In genomic region chr4:141244401-141244800, GRCm38 (mm10) we compare ENCODE assay signal across 9 mouse cellular contexts. TPM values are rescaled to one million over a fixed set of nuclear protein-coding genes. Genes with fewer than 3 reads are reported as not detected.
DNase-seq lines count a peak whose midpoint lies in the region; ATAC-seq and TF ChIP-seq lines count a peak whose summit lies in the region.
"Had no signal": no experiment of that assay in that cellular context is flagged by ENCODE, and none has a peak within 500 bp of the region (broad histone marks: within the 10 kb centered on the region; RNA-seq: fewer than 3 reads in every experiment).

No protein-coding gene starts in this region.

- H3K4me1 ChIP-seq in kidney, embryonic 16.5 days (ENCODE audit: insufficient read depth, low read length) = peaks cover 77% of the 10 kb centered on the region
- H3K4me1 ChIP-seq in embryonic facial prominence, embryonic 11.5 days (ENCODE audit: control insufficient read depth, insufficient read depth, low read length) = peaks cover 13% of the 10 kb centered on the region
- H3K4me1 ChIP-seq in hindbrain, embryonic 12.5 days = peaks cover 73% of the 10 kb centered on the region

- H3ac ChIP-seq in myocyte (ENCODE audit: control insufficient read depth, insufficient read length) = peak overlapping the region; percentile 52

- no peaks in the 10 kb centered on the region for H3K36me3 ChIP-seq in kidney, embryonic 16.5 days (ENCODE audit: insufficient read depth, low read length)
- no peaks in the 10 kb centered on the region for H3K36me3 ChIP-seq in embryonic facial prominence, embryonic 11.5 days (replicated peaks; ENCODE audit: control insufficient read depth, insufficient read depth, low read depth, low read length)
- H3K36me3 ChIP-seq in hindbrain, embryonic 12.5 days = no peaks in the 10 kb centered on the region
- H3K36me3 ChIP-seq in myocyte (ENCODE audit: control insufficient read depth, insufficient read depth) = no peaks in the 10 kb centered on the region

- DNase-seq in kidney, postnatal 36 days = no peak
- no peak for DNase-seq in embryonic facial prominence, embryonic 11.5 days (ENCODE audit: low spot score)
- DNase-seq in spleen, postnatal 10 days (ENCODE audit: low spot score in 2 of 2) = no peak
- no peak for DNase-seq in testis, postnatal 14 days (ENCODE audit: low spot score)

- peak overlapping the region; percentile 6; the same call in 1 of the 2 replicates for H3K4me3 ChIP-seq in kidney, embryonic 16.5 days (ENCODE audit: low read length)
- peak overlapping the region; percentile 12; the same call in 1 of the 2 replicates for H3K4me3 ChIP-seq in embryonic facial prominence, embryonic 11.5 days (ENCODE audit: low read depth, low read length)
- H3K4me3 ChIP-seq in hindbrain, embryonic 12.5 days = no peak overlapping the region; the same call in 1 of the 2 replicates
- H3K4me3 ChIP-seq in myocyte = peak overlapping the region; percentile 31

- peak overlapping the region; percentile 44 for H3K9ac ChIP-seq in kidney, embryonic 16.5 days (replicated peaks; ENCODE audit: low read length)
- no peak overlapping the region for H3K9ac ChIP-seq in embryonic facial prominence, embryonic 11.5 days (replicated peaks; ENCODE audit: low read length)
- no peak overlapping the region for H3K9ac ChIP-seq in hindbrain, embryonic 12.5 days

- ATAC-seq in kidney, embryonic 16.5 days (ENCODE audit: low FRiP score, low TSS enrichment) = no peak
- ATAC-seq in embryonic facial prominence, embryonic 11.5 days (replicated peaks; ENCODE audit: insufficient number of reproducible peaks, low FRiP score, low TSS enrichment, low read depth) = no peak
- ATAC-seq in hindbrain, embryonic 12.5 days (ENCODE audit: low FRiP score) = no peak
- no peak for ATAC-seq in megakaryocyte, adult 5-6 weeks (ENCODE audit: poor library complexity, severe bottlenecking)

- H3K27ac ChIP-seq in kidney, embryonic 16.5 days (ENCODE audit: low read length) = peak overlapping the region; percentile 72
- 0 out of 2 replicates have a peak overlapping the region, but pooled peaks have one; percentile 35 for H3K27ac ChIP-seq in embryonic facial prominence, embryonic 11.5 days (replicated peaks; ENCODE audit: low read depth, low read length)
- peak overlapping the region; percentile 73 for H3K27ac ChIP-seq in hindbrain, embryonic 12.5 days
- H3K27ac ChIP-seq: macrophage had no signal

- no peaks in the 10 kb centered on the region for H3K9me3 ChIP-seq in kidney, embryonic 16.5 days (ENCODE audit: low read length)
- no peaks in the 10 kb centered on the region for H3K9me3 ChIP-seq in embryonic facial prominence, embryonic 11.5 days (replicated peaks; ENCODE audit: control insufficient read depth, low read length)
- H3K9me3 ChIP-seq in hindbrain, embryonic 12.5 days (replicated peaks) = no peaks in the 10 kb centered on the region

- 62% methylated on average over 5 of the region's 5 CpGs for WGBS in kidney, embryonic 16.5 days
- WGBS in embryonic facial prominence, embryonic 11.5 days = 32% methylated on average over 5 of the region's 5 CpGs
- WGBS in hindbrain, embryonic 12.5 days = 38% methylated on average over 5 of the region's 5 CpGs

- H3K79me2 ChIP-seq in myocyte (ENCODE audit: control insufficient read depth, insufficient read depth) = no peaks in the 10 kb centered on the region

- H3K4me2 ChIP-seq in kidney, embryonic 16.5 days (replicated peaks; ENCODE audit: low read depth, low read length) = peak overlapping the region; percentile 47
- peak overlapping the region; percentile 24; the same call in 1 of the 2 replicates for H3K4me2 ChIP-seq in embryonic facial prominence, embryonic 11.5 days (ENCODE audit: low read depth, low read length)
- peak overlapping the region; percentile 34 for H3K4me2 ChIP-seq in hindbrain, embryonic 12.5 days (replicated peaks)
- H3K4me2 ChIP-seq in myocyte (ENCODE audit: low read depth) = peak overlapping the region; percentile 99

- H3K27me3 ChIP-seq in kidney, embryonic 16.5 days (ENCODE audit: insufficient read depth, low read length) = peaks cover 62% of the 10 kb centered on the region
- H3K27me3 ChIP-seq in embryonic facial prominence, embryonic 11.5 days (ENCODE audit: control insufficient read depth, insufficient read depth, low read length) = peaks cover 83% of the 10 kb centered on the region
- H3K27me3 ChIP-seq in hindbrain, embryonic 12.5 days = peaks cover 98% of the 10 kb centered on the region
- no peaks in the 10 kb centered on the region for H3K27me3 ChIP-seq in myocyte (ENCODE audit: control insufficient read depth, insufficient read depth, insufficient read length)

- no peak for TF ChIP-seq POLR2A in myocyte (IDR thresholded peaks at IDR 0.05; ENCODE audit: insufficient read length, low read depth)

TF ChIP-seq in myocyte, 11 proteins besides CTCF, POLR2A, EP300 and RAD21:
- TF ChIP-seq TCF3 (IDR thresholded peaks at IDR 0.05; ENCODE audit: insufficient read length, low read depth) (no peak), SRF (IDR thresholded peaks at IDR 0.05; ENCODE audit: control insufficient read depth, insufficient read length, low read depth) (no peak), MYOG (IDR thresholded peaks at IDR 0.05; ENCODE audit: control insufficient read depth in 1 of 3, insufficient read depth in 1 of 3, insufficient read length in 2 of 3, low read depth in 2 of 3) (no peak), USF1 (IDR thresholded peaks at IDR 0.05; ENCODE audit: low read depth) (no peak), MAX (IDR thresholded peaks at IDR 0.05; ENCODE audit: low read depth) (no peak), MYOD1 (IDR thresholded peaks at IDR 0.05; ENCODE audit: control insufficient read depth in 1 of 3, insufficient read length in 2 of 3, low read depth in 2 of 3) (no peak), POLR2AphosphoS2 (IDR thresholded peaks at IDR 0.05; ENCODE audit: insufficient read length, low read depth) (no peak), REST (IDR thresholded peaks at IDR 0.05; ENCODE audit: insufficient read depth, insufficient read length) (no peak), CEBPB (IDR thresholded peaks at IDR 0.05; ENCODE audit: insufficient read depth, poor library complexity, severe bottlenecking) (no peak), E2F4 (IDR thresholded peaks at IDR 0.05; ENCODE audit: insufficient read depth) (no peak), TCF12 (IDR thresholded peaks at IDR 0.05; ENCODE audit: insufficient read depth, poor library complexity, severe bottlenecking) (no peak)

RNA-seq across cellular contexts. Expression of gene Arhgef19, which starts 5.1 kb away (rescaled TPM):
- 9.6 and 11.2 TPM in 2 replicates for polyA plus RNA-seq in kidney, embryonic 16.5 days (2015; fragmentation: Nextera tagmentation; extraction: Ambion mirVana)
- 5.8 and 6.1 TPM in 2 replicates for polyA plus RNA-seq in embryonic facial prominence, embryonic 11.5 days (2014; fragmentation: Nextera tagmentation; extraction: Ambion mirVana)
- 6.1 and 10.9 TPM in 2 replicates for polyA plus RNA-seq in hindbrain, embryonic 12.5 days (2016; fragmentation: Nextera tagmentation; extraction: Ambion mirVana)
- polyA plus RNA-seq in myocyte (2012; fragmentation: generic; extraction: Trizol) = 28.6 TPM
- not detected in 2 replicates for total RNA-seq in megakaryocyte, adult 5-6 weeks (2015)
- total RNA-seq in megakaryocyte, adult 5-6 weeks (2017) = not detected in 2 replicates
- polyA plus RNA-seq: macrophage had no signal

RNA-seq across cellular contexts. Expression of gene Rsg1, which starts 30.6 kb away (rescaled TPM):
- 8.1 and 9.2 TPM in 2 replicates for polyA plus RNA-seq in kidney, embryonic 16.5 days (2015; fragmentation: Nextera tagmentation; extraction: Ambion mirVana)
- 6.2 and 6.8 TPM in 2 replicates for polyA plus RNA-seq in embryonic facial prominence, embryonic 11.5 days (2014; fragmentation: Nextera tagmentation; extraction: Ambion mirVana)
- polyA plus RNA-seq in hindbrain, embryonic 12.5 days (2016; fragmentation: Nextera tagmentation; extraction: Ambion mirVana) = 5.8 and 5.9 TPM in 2 replicates
- polyA plus RNA-seq in myocyte (2012; fragmentation: generic; extraction: Trizol) = 0.78 TPM
- not detected in 2 replicates for total RNA-seq in megakaryocyte, adult 5-6 weeks (2015)
- total RNA-seq in megakaryocyte, adult 5-6 weeks (2017) = 0.77 and 0.95 TPM in 2 replicates
- polyA plus RNA-seq: macrophage had no signal

RNA-seq across cellular contexts. Expression of gene Epha2, which starts 56.6 kb away (rescaled TPM):
- 8.3 and 8.6 TPM in 2 replicates for polyA plus RNA-seq in kidney, embryonic 16.5 days (2015; fragmentation: Nextera tagmentation; extraction: Ambion mirVana)
- polyA plus RNA-seq in embryonic facial prominence, embryonic 11.5 days (2014; fragmentation: Nextera tagmentation; extraction: Ambion mirVana) = 1.0 and 1.4 TPM in 2 replicates
- polyA plus RNA-seq in hindbrain, embryonic 12.5 days (2016; fragmentation: Nextera tagmentation; extraction: Ambion mirVana) = 2.7 and 3.2 TPM in 2 replicates
- 46.8 TPM for polyA plus RNA-seq in myocyte (2012; fragmentation: generic; extraction: Trizol)
- 1.1 TPM in 2 replicates for total RNA-seq in megakaryocyte, adult 5-6 weeks (2015)
- 1.3 and 2.1 TPM in 2 replicates for total RNA-seq in megakaryocyte, adult 5-6 weeks (2017)

Comparison
In these comparisons a context has a peak if more than half of its experiments do, and no peak if none do; other contexts are left out.
1. H3K4me2 ChIP-seq: peak in every context shown above with its lines; median percentile 99 in myocyte; 47 in kidney, embryonic 16.5 days; 34 in hindbrain, embryonic 12.5 days; 24 in embryonic facial prominence, embryonic 11.5 days.